Mouse (Mus musculus) neural tube, embryonic 14.5 days (tissue): ENCODE data around the gene Eif5a. TPM values are rescaled to one million over a fixed set of nuclear protein-coding genes. Genes with fewer than 3 reads are reported as not detected.

Source experiments
- ATAC-seq: fragments of 200-750 bp; cut with Nextera tagmentation; 2 replicates; pipeline ENCODE4 v1.8.0; 2017; ENCODE audit warnings: low read depth, mild to moderate bottlenecking, moderate TSS enrichment, moderate library complexity
- H3K27ac ChIP-seq: fragments of 300-500 bp; sonication (generic); 2 replicates; pipeline ENCODE4 v1.5.1; 2014; ENCODE audit warnings: low read depth, mild to moderate bottlenecking, control low read depth, low read length, moderate library complexity, mixed read lengths
- H3K27me3 ChIP-seq: fragments of 300-500 bp; sonication (generic); 2 replicates; pipeline ENCODE4 v1.6.1; 2014; ENCODE audit warnings: low read length; ENCODE audit not compliant: control insufficient read depth, insufficient read depth
- H3K36me3 ChIP-seq: fragments of 300-500 bp; sonication (generic); 2 replicates; pipeline ENCODE4 v1.6.1; 2014; ENCODE audit warnings: low read length, mixed read lengths; ENCODE audit not compliant: control insufficient read depth, insufficient read depth
- H3K4me1 ChIP-seq: fragments of 300-500 bp; sonication (generic); 2 replicates; pipeline ENCODE4 v1.6.1; 2014; ENCODE audit warnings: low read length; ENCODE audit not compliant: control insufficient read depth, insufficient read depth
- H3K4me2 ChIP-seq: fragments of 300-500 bp; sonication (generic); 2 replicates; pipeline ENCODE4 v1.6.1; 2014; ENCODE audit warnings: mild to moderate bottlenecking, low read depth, low read length, control low read depth
- H3K4me3 ChIP-seq: fragments of 300-500 bp; sonication (generic); 2 replicates; pipeline ENCODE4 v1.5.1; 2014; ENCODE audit warnings: low read depth, low read length, control low read depth, mixed read lengths
- H3K9ac ChIP-seq: fragments of 300-500 bp; sonication (generic); replicated peaks from 2 replicates; pipeline ENCODE4 v1.6.1; 2014; ENCODE audit warnings: low read depth, mild to moderate bottlenecking, control low read depth, low read length, mixed read lengths
- H3K9me3 ChIP-seq: fragments of 300-500 bp; sonication (generic); 2 replicates; pipeline ENCODE4 v1.6.1; 2016; ENCODE audit warnings: low read length; ENCODE audit not compliant: control insufficient read depth
- WGBS: fragments of 180-500 bp; shearing (Covaris S2); extraction: QIAGEN DNeasy Blood & Tissue Kit; methylation state at CpG from one replicate; pipeline ENCODE4 v1.1.7; 2014; 5-methylcytosine and 5-hydroxymethylcytosine counted together
- microRNA-seq: library from miRNA; unstranded; fragments of <30 nt; microRNA quantifications from one replicate; pipeline ENCODE4, GENCODE M21; 2016
- polyA plus RNA-seq: library from polyadenylated mRNA; unstranded; fragments of >200 nt; fragmentation: Nextera tagmentation; extraction: Ambion mirVana; gene quantifications from 2 replicates; pipeline ENCODE4 v1.2.1, GENCODE M21; 2014

Eif5a gene
- polyA plus RNA-seq, 1 experiment from 2014 or later = 1,037 TPM

GRCm38 (mm10) chr11:69867335-69867734, 54.4 kb downstream of the Eif5a start:
- 68% methylated on average over 9 of the region's 9 CpGs for WGBS
- ATAC-seq = no peak
- no peaks in the 10 kb centered on the region for H3K36me3 ChIP-seq
- no peak overlapping the region for H3K4me3 ChIP-seq
- H3K9me3 ChIP-seq = no peaks in the 10 kb centered on the region
- H3K27ac ChIP-seq = no peak overlapping the region
- no peak overlapping the region for H3K4me2 ChIP-seq
- no peaks in the 10 kb centered on the region for H3K4me1 ChIP-seq
- no peaks in the 10 kb centered on the region for H3K27me3 ChIP-seq
- no peak overlapping the region for H3K9ac ChIP-seq

Small RNA genes lying within 50 kb of the gene (microRNA-seq; reads per million reads assigned to microRNA genes)
- gene Mir6924 = not detected

Other genes with a start within 250 kb of the Eif5a start
- 503 and 643 TPM in 2 replicates for gene Eif4a1, start 249.5 kb downstream of the Eif5a start, polyA plus RNA-seq
- 104 and 116 TPM in 2 replicates for gene Senp3, start 239.9 kb downstream of the Eif5a start, polyA plus RNA-seq
- gene Tnfsf13, start 236.2 kb downstream of the Eif5a start, polyA plus RNA-seq = 0.24 and 0.72 TPM in 2 replicates
- 2.1 and 3.4 TPM in 2 replicates for gene Tnfsf12, start 226.1 kb downstream of the Eif5a start, polyA plus RNA-seq
- gene Tnfsfm13, start 225.9 kb downstream of the Eif5a start, polyA plus RNA-seq = 0.75 and 1.8 TPM in 2 replicates
- gene Polr2a, start 163.3 kb downstream of the Eif5a start, polyA plus RNA-seq = 23.5 and 30.7 TPM in 2 replicates
- not detected in 2 replicates for gene Slc35g3, start 160.0 kb downstream of the Eif5a start, polyA plus RNA-seq
- gene Zbtb4, start 156.0 kb downstream of the Eif5a start, polyA plus RNA-seq = 4.3 and 6.0 TPM in 2 replicates
- 0.78 and 1.3 TPM in 2 replicates for gene Chrnb1, start 126.0 kb downstream of the Eif5a start, polyA plus RNA-seq
- gene Fgf11, start 120.1 kb downstream of the Eif5a start, polyA plus RNA-seq = 6.4 and 9.1 TPM in 2 replicates
- gene Tmem102, start 116.3 kb downstream of the Eif5a start, polyA plus RNA-seq = 0.68 and 0.76 TPM in 2 replicates
- not detected in 2 replicates for gene Gm39566, start 106.7 kb downstream of the Eif5a start, polyA plus RNA-seq
- gene Spem2, start 103.5 kb downstream of the Eif5a start, polyA plus RNA-seq = 0.16 TPM in 1 of 2 replicates, not detected in the other
- gene Spem1, start 99.8 kb downstream of the Eif5a start, polyA plus RNA-seq = 0.35 and 0.40 TPM in 2 replicates
- 24.2 and 31.3 TPM in 2 replicates for gene Nlgn2, start 84.2 kb downstream of the Eif5a start, polyA plus RNA-seq
- gene Tmem256, start 83.4 kb downstream of the Eif5a start, polyA plus RNA-seq = 306 and 377 TPM in 2 replicates
- 36.3 and 51.8 TPM in 2 replicates for gene Plscr3, start 75.6 kb downstream of the Eif5a start, polyA plus RNA-seq
- gene Tnk1, start 63.2 kb downstream of the Eif5a start, polyA plus RNA-seq = 0.28 TPM in 1 of 2 replicates, not detected in the other
- gene Tmem95, start 43.9 kb downstream of the Eif5a start, polyA plus RNA-seq = not detected in 2 replicates
- 0.80 and 2.0 TPM in 2 replicates for gene Kctd11, start 40.6 kb downstream of the Eif5a start, polyA plus RNA-seq
- gene Acap1, start 26.4 kb downstream of the Eif5a start, polyA plus RNA-seq = 0.17 and 0.33 TPM in 2 replicates
- gene 2810408A11Rik, start 21.0 kb downstream of the Eif5a start, polyA plus RNA-seq = 7.1 and 7.8 TPM in 2 replicates
- gene Neurl4, start 20.9 kb downstream of the Eif5a start, polyA plus RNA-seq = 26.2 and 27.8 TPM in 2 replicates
- gene Gps2, start 8.1 kb downstream of the Eif5a start, polyA plus RNA-seq = 58.5 and 65.4 TPM in 2 replicates
- 5.9 and 11.1 TPM in 2 replicates for gene Ybx2, start 13.8 kb upstream of the Eif5a start, polyA plus RNA-seq
- gene Slc2a4, start 26.2 kb upstream of the Eif5a start, polyA plus RNA-seq = 2.7 and 3.7 TPM in 2 replicates
- gene Cldn7, start 42.8 kb upstream of the Eif5a start, polyA plus RNA-seq = 0.33 and 0.88 TPM in 2 replicates
- gene Ctdnep1, start 59.2 kb upstream of the Eif5a start, polyA plus RNA-seq = 26.5 and 27.1 TPM in 2 replicates
- gene Elp5, start 60.6 kb upstream of the Eif5a start, polyA plus RNA-seq = 159 and 175 TPM in 2 replicates
- 609 and 643 TPM in 2 replicates for gene Gabarap, start 69.2 kb upstream of the Eif5a start, polyA plus RNA-seq
- gene Phf23, start 73.8 kb upstream of the Eif5a start, polyA plus RNA-seq = 28.8 and 37.8 TPM in 2 replicates
- gene Dvl2, start 78.6 kb upstream of the Eif5a start, polyA plus RNA-seq = 19.0 and 19.2 TPM in 2 replicates
- gene Acadvl, start 93.5 kb upstream of the Eif5a start, polyA plus RNA-seq = 49.5 and 57.2 TPM in 2 replicates
- gene Dlg4, start 95.0 kb upstream of the Eif5a start, polyA plus RNA-seq = 24.9 and 31.6 TPM in 2 replicates
- gene Asgr1, start 132.1 kb upstream of the Eif5a start, polyA plus RNA-seq = 3.7 TPM in 1 of 2 replicates, not detected in the other
- gene Asgr2, start 170.7 kb upstream of the Eif5a start, polyA plus RNA-seq = 0.26 TPM in 1 of 2 replicates, not detected in the other
- gene Mgl2, start 208.4 kb upstream of the Eif5a start, polyA plus RNA-seq = 0.20 and 0.68 TPM in 2 replicates
- 1.1 TPM in 1 of 2 replicates, not detected in the other for gene Clec10a, start 234.2 kb upstream of the Eif5a start, polyA plus RNA-seq